Mouse (Mus musculus) frontal cortex, postnatal 36 days (tissue): ENCODE measurements around the gene Rbm39.
A peak's percentile ranks its signal among the peaks of the same experiment; 100 is the strongest.
"Not testable (repeated sequence)": the region's sequence is repeated elsewhere in the genome, so short reads cannot be mapped to it uniquely, and the experiment has no call there.

Experiments
- DNase-seq, 2 experiments: peaks; one replicate each; pipeline ENCODE4 v3.0.0; 2022; ENCODE audit warnings: low spot score in 2 of 2

Rbm39 gene

DNA sequence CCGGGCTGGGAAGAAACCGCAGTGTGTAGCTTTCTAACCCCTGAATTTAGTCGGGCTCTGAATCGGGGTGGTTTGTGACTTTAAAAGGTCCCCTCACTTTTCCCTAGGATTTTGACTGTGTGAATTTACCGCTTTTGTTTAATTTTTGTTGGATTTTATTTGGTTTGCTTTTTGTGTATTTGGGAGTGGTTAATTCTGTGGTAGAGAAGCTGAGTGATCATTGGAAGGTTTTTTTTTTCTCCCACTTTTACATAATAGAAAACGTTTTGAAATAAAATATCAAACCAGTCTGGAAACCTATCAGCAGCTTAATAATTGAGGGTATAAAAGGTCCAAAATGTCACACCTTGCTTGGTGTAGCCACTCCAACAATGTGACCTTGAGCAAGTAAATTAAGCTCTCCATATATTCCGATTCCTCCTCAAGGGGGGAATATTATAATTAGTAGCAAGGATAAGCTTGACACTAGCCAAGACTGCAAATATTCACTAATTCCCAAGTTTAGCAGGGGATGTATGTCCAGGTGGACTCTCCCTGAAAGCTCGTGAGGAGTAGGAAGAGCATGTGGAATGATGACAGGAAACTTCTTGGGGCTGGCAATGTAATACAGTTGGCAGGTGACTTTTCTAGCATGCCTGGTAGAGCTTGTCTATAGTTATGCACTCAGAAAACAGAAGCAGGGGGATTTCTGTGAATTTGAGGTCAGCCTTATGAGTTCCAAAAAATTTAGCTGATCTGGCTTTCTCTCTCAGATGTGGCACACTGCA lies 969 bp upstream of the Rbm39 start:
- DNase-seq, result no peak

DNA sequence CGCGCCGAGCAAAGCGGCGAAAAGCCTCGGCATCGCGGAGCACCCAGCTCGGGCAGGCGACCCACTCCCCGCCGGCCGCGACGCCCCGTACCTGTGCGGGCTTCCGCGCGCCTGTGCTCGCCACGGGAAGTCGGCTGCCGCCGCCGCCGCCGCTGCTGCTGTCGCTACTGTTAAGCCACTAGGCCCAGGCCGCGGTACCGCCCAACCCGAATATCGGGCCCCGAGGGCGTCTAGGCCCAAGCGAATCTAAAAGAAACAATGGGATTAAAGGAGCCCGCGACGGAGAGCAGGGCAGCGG lies 293 bp downstream of the Rbm39 start:
- DNase-seq, result no peak

DNA sequence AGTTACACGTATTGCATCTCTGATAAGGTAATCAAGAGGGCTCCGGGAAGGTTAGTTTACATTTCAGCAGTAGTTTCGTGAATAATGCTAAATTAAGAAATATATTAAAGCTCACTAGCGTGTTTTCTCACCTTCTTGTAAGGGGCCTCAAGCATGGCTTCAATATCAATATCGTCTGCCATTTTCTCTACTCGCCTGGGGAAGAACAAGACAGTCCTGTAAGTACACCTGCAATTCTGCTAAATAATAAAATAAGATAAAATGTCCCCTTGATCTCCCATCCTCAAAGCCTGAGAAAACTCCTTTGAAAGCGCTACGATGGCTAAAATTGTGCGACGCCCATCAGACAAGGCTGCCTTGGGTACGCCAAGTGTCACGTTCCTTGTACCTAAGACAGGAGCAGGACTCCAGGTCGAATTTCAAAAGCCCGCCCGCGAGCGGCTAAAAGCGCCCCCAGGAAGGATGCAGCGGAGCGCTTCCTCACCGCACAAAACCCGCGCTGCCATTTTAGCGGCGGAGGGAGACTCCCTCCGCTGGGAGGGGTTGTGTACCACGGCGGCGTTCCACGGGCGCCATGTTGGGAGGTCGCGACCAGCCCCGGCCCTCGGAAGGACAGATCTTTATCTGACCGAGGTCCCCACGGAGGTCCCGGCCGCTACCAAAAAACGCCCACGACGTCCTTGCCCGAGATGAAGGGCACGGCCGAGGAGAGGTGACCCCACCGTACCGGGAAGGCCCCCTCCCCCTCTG lies 817 bp downstream of the Rbm39 start:
- DNase-seq, result peak; percentile 68 to 77

DNA sequence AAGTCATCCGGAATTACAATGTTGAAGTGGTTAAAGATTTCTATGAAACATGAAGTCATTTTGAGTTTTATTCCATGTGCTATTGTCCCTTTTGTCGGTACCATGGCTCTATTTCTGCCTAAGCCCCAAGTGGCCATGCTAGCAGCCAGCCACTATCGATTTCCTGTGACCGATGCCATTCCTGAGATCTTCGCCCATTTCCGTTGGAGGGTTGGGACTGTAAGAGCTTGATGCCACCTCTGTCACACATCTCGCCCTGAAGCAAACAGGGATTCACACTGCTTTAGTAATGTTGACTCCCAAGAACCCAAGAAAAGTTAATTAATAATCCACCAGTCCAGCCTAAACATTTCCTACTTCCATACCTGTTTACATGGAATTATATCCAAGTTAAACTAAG lies 2.4 kb downstream of the Rbm39 start:
- no peak for DNase-seq

DNA sequence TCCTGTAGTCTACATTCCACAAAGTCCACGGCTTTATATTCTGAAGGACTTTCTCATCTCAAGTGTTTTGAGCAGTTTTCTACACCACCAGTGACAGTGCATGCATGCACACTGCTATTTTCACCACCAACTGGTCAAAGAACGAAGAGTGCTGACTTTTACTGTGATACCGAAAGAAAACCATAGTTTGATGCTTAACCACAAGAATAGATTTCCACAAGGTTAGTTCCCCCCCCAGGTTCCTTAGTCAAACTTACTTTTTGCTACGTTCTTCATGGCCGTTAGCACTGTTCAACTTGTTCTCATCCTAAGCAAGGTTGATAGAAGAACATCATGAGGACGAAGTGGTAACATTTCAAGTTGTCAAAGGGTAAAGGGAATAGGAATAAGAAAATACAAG lies 3.0 kb downstream of the Rbm39 start:
- no peak for DNase-seq

DNA sequence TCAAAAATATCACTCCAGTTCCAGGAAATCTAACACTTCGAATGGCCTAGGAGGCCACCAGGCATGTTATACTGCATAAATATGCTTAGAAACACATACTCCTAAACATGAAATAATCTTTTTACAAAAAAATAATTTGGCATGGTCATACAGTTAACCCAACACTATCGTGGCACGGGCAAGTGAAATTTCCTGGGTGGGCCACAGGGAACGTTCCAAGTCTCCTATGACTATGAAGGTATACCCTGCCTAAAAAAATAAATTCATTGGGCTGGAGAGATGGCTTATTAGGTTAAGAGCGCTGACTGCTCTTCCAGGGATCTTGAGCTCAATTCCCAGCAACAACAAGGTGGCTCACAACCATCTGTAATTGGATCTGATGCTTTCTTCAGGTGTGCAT lies 13.5 kb downstream of the Rbm39 start:
- no peak for DNase-seq

DNA sequence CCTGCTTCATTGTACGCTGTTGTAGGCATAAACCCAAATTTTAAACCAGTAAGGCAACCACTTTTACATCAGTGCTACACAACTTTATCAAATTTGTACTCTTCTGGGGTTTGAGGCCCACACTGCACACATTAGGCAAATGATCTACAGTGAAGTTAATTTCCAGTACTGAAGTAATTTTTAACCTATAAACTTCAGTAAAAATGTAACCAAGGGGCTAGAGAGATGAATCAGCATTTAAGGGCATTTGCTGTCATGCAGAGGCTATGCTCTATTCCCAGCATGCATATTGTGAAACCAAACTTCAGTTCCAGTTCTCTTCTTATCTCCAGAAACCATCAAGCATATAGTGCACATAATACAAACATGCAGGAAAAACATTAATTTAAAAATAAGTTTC lies 14.6 kb downstream of the Rbm39 start:
- no peak for DNase-seq

DNA sequence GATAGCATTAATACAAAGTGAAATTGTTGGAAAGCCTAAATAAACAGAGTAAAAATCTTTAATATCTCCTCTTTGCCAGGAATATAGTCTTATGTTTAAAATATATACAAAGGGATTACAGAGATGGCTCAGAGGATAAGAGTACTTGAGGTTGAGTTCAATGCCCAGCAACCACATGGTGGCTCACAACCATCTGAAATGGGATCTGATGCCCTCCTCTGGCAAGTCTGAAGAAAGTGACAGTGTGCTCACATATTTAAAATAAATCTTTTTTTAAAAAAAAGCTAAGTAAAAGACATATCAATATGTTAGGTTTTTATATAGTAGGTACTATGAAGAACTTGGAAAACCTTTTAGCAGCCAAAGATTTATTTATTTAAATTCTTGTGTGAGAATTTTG lies 28.5 kb downstream of the Rbm39 start:
- DNase-seq, result no peak

DNA sequence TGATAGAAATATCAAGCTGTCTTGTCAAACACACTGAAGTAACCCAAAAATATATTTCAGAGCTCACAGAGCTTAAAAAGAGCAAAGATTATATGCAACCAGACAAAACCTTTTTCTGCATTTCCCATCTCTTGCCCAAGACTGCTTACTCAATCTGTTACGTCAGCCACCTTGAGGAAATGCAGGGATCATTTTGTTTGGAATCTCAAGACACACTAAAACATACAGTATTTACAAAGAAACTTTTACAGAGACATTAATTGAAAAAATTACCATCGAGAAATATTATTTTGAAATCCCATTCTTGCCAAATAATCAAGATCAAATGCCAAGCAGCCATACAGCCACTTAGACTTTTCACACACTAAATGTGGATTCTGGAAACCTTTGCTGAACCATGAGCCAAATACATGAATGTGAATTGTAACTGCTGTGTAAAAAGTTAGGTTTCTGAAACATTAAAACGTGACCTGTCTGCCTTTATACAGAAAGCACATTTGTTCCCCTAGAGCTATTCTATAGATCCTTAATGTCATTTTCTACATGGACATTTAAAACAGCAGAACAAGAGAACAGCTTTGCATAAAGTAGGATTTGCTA lies 32.6 kb downstream of the Rbm39 start:
- DNase-seq, result no peak

DNA sequence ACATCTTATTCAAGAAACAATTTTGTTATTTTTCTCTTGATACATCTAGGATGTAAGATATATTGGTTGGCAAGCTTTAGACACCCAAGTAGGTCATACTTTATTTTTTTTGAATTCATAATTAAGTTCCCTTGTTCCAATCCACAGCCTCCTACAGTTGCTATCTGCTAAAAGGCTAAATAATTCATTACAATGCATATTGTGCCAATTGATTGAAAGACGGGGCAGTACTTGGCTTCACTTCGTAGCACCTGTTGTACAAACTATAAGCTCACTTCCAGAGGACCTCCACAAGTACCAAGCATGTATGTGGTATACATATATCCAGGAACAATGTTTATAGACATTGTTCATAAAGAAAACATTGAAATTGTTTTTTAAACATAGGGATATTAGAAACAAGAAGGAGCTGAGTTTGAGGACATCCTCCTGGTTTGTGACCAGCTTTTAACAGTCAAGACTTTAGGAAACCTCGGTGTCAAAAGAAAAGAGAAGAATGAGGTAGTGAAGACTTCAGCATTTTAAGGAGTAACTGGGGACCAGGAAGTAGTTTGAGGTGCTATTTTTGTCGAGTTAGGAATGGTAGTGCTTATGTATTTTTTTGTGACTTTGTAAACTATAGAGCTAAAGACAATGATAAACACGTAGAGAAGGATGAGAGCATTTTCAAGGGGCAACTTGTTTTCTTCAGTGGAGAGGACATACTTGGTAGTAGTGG lies 33.6 kb downstream of the Rbm39 start:
- no peak for DNase-seq

DNA sequence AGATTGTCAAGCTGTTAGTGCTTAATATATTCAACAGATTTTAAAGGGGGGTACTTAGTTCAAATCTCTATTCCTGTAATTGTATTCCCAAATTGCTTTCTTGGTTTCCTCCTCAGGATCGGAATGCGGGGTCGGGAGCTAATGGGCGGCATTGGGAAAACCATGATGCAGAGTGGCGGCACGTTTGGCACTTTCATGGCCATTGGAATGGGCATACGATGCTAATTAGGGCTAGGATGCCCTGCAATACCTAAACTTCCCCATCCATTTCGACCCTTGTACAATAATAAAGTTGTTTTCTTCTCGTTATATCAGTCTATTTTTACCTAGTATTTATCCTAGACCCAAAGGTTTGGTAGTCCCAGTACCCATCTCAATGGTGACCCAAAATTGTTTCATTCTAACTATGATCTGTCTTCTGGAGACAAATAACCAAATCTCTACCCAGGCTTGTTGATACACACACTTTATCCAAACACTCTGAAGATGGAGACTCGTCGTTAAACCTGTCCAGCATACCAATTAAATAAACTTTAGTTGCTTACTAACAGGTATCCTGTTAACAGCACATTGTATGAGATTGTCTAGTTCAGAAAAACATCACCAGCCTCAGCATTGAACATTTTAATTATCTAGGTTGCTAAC lies 34.4 kb downstream of the Rbm39 start:
- no peak for DNase-seq

DNA sequence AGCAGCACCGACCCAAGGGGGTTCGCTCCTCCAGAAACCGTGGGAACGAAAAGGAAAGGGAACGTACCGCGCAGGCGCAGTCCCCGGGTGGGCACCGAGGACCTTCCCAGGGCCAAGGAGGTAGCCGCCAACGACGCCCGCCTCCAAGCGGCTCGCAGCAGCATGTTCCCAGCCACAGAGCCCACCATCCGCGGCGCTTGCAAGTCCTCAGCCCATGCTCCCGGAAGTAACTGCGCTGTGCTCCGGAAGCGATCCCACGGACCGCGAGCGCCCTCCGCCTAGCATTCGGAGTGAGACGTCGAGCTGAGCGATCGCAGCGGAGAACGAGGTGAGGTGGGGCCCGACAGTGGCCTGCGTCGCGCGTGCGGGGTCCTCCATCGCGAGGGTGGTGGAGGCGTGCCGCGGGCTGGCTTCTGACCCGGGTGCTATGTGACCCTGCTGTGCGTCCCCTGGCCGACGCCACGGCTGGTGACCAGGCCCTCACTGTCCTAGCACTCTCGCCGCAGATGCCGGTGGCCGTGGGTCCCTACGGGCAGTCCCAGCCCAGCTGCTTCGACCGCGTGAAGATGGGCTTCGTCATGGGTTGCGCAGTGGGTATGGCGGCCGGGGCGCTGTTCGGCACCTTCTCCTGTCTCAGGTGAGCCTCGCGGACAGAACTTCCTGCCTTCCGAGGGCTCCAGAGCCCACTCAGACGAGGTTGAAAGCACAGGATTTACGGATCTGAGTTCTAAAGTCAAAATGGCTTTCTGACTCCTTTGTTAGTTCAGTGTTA lies 35.9 kb downstream of the Rbm39 start, which contains the start of the genes Romo1 and Nfs1:
TSS of gene Romo1 (plus strand) at position 87 of the 772 bp plus-strand sequence.
TSS of gene Nfs1 (minus strand) at position 234 of the 772 bp plus-strand sequence.
- DNase-seq, result peak; percentile 94

DNA sequence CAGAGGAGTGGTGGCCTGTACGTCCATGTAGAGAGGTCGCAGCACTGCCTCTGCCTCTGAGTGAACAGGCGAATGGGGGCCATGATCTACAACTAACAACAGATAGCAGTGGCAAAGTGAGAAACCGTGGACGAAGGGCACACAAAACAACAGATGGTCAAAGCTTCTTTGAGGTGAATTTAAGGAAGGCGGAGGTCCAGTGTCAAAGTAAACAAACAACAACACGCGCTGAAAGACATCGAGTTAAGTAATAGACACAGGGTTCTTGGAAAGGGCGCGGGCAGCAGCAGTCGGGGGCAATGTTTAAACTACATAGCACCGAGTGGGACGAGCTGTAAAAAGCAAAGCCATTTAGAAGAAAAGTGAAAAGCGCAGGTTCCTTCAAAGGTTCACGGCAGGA lies 36.7 kb downstream of the Rbm39 start:
- DNase-seq, result peak in 1 of 2 experiments; percentile 4

DNA sequence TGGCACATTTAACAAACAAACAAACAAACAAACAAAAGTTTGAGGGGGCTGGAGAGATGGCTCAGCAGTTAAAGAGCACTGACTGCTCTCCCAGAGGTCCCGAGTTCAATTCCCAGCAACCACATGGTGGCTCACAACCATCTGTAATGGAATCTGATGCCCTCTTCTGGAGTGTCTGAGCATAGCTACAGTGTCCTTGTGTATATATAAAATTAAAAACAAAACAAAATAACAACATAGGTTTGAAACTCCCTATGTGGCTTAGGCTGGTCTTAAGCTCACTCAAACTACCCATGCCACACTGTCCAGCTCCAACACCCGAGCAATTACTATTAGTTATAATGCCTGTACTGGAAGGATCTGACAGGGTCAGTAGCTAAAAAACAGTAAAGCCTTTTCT lies 37.2 kb downstream of the Rbm39 start:
- DNase-seq, result no peak

DNA sequence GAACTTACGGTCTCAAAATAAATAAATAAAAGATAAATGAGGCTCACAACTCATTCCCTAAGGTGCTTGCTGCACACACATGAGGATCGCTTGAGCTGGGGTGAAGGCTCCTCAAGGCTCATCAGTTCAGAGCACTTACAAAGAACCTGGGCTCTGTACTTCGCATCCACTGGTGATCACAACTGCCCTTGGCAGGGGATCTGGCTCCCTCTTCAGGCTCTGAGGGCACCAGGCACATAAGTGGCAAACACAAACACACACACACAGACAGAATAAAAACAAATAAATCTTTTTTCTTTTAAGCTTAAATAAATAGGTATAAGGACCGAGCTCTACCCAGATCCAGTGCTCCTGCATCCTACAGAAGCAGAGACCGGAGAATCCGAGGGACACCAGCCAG lies 44.3 kb downstream of the Rbm39 start:
- no peak for DNase-seq

DNA sequence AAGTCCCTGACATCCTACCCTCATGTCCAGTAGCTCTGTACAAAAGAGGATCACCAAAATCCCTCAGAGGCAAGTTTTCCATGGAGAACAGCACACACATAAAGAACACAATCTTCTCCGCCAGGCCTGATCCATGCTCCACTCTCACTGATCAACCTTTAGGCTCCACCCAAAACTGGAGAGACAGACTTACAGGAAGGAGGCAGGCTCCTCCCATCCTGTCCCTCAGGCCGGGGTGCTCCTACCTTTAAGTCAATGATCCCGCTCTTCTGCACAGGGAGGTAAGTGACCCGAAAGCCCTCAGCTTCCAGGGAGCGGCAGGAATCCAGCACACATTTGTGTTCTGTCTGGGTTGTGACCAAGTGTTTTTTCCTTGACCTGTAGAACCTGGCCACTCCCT lies 45.9 kb downstream of the Rbm39 start:
- DNase-seq, result no peak

DNA sequence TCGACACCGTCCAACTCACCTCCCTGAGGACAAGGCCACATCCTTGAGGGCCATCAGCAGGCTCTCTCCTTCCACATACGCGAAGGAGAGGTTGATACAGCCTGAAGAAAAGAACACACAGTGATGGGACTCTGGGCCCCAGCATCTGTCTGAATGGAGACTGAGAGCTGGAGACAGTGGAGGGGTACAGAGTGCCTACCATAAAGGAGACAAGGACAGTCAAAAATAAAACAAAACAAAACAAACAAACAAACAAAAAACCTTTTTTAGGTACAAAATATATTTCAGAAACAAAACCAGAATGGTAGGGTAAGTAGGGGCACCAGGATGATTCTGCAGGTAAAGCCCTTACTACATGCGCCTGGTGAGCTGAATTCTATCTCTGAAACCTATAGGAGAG lies 53.0 kb downstream of the Rbm39 start, which contains the start of gene Gm28036:
TSS of gene Gm28036 (minus strand) at position 101 of the 400 bp plus-strand sequence.
- DNase-seq, result no peak

DNA sequence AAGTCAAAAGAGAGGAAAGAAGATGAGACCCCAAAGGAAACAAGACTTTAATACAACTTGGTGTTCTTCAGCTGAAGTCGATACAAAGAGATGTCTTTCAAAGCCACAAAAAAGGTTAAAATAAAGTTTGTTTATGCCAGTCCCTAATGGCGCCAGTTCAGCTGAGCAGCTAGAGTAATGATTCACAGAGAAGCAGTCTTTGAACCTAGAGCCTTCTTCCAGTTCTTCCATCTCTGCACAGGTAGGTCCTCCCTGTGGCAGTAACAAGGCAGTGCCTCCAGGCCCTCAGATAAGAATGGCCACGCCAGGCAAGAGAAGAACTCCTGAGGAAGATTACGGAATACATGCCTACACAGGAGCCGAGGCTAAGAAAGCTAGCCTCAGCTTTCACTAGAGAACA lies 56.3 kb downstream of the Rbm39 start:
- no peak for DNase-seq

DNA sequence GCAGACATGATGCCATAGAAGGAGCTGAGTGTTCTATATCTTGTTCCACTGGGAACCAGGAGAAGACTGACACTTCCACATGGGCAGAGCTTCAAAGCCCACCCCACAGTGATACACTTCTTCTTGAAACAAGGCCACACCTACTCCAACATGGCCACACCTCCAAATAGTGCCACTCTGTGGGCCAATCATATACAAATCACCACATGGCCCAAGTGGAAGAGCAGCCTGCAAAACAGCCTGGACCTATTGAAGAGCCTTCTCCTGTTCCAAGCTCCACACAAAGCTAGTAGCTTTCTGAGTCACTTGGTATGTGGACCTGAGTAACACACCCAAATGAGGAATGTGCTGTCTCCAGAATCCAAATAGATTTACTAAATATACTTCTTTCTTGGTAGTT lies 60.5 kb downstream of the Rbm39 start:
- DNase-seq, result no peak

DNA sequence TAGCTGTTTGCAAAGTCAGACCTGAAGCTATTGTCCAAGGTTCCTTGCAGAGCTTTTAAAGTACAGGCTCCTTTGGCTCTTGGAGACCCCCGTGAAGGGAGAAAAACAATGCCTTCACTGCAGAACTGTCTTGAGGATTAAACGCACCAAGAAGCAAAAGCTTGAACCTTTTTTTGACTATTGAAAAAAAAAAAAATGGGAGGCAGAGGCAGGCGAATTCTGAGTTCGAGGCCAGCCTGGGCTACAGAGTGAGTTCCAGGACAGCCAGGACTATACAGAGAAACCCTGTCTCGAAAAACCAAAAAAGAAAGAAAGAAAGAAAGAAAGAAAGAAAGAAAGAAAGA lies 68.0 kb downstream of the Rbm39 start:
- DNase-seq, result not testable (repeated sequence)
